ENCODE assay signal across 8 mouse cellular contexts in the genomic region with DNA sequence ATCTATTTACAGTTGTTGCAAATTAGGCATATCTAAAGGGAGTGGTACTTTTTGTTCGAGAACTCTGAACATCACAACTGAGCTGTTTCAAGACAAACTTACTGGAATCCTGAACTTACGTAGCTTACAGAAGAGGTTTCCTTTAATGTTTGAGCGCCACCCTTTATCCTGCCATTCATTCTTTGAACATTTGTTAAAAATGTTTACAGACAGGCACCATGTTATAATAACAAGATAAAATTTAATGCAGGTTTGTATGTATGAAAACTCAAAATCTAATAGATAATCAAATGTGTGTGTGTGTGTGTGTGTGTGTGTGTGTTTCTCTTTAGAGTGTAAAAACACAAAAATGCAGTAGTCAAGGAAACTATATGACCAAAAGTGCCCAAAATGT. TPM values are rescaled to one million over a fixed set of nuclear protein-coding genes. Genes with fewer than 3 reads are reported as not detected.
A peak's percentile ranks its signal among the peaks of the same experiment; 100 is the strongest.
DNase-seq lines count a peak whose midpoint lies in the region; ATAC-seq and TF ChIP-seq lines count a peak whose summit lies in the region.

No protein-coding gene starts in this region.

- peak overlapping the region; percentile 73; the same call in 1 of the 2 replicates for H3K27ac ChIP-seq in kidney, postnatal 0 days
- peak overlapping the region; percentile 91 for H3K27ac ChIP-seq in embryonic facial prominence, embryonic 10.5 days (replicated peaks)
- peak overlapping the region; percentile 34; the same call in 1 of the 2 replicates for H3K27ac ChIP-seq in intestine, embryonic 14.5 days (ENCODE audit: low read depth)

- TF ChIP-seq CTCF in kidney, postnatal 0 days (IDR thresholded peaks at IDR 0.05; ENCODE audit: low read depth): no peak

- no peaks in the 10 kb centered on the region for H3K36me3 ChIP-seq in kidney, postnatal 0 days (ENCODE audit: insufficient read depth, low read length)
- no peaks in the 10 kb centered on the region for H3K36me3 ChIP-seq in embryonic facial prominence, embryonic 10.5 days (replicated peaks)
- no peaks in the 10 kb centered on the region for H3K36me3 ChIP-seq in intestine, embryonic 14.5 days (ENCODE audit: control insufficient read depth, insufficient read depth, low read length)
- no peaks in the 10 kb centered on the region for H3K36me3 ChIP-seq in myocyte (ENCODE audit: control insufficient read depth, insufficient read depth)

- peak overlapping the region; percentile 43 for H3ac ChIP-seq in myocyte (ENCODE audit: control insufficient read depth, insufficient read length)

- no peaks in the 10 kb centered on the region for H3K9me3 ChIP-seq in kidney, postnatal 0 days (replicated peaks; ENCODE audit: low read length)
- H3K9me3 ChIP-seq in embryonic facial prominence, embryonic 10.5 days: no peaks in the 10 kb centered on the region
- no peaks in the 10 kb centered on the region for H3K9me3 ChIP-seq in intestine, embryonic 14.5 days (ENCODE audit: control insufficient read depth, low read length)

- no peaks in the 10 kb centered on the region for H3K27me3 ChIP-seq in kidney, postnatal 0 days (ENCODE audit: insufficient read depth, low read length)
- no peaks in the 10 kb centered on the region for H3K27me3 ChIP-seq in embryonic facial prominence, embryonic 10.5 days (replicated peaks; ENCODE audit: low read depth, poor library complexity, severe bottlenecking)
- no peaks in the 10 kb centered on the region for H3K27me3 ChIP-seq in intestine, embryonic 14.5 days (replicated peaks; ENCODE audit: control insufficient read depth, insufficient read depth, low read length)
- H3K27me3 ChIP-seq in myocyte (ENCODE audit: control insufficient read depth, insufficient read depth, insufficient read length): no peaks in the 10 kb centered on the region

- TF ChIP-seq POLR2A in myocyte (IDR thresholded peaks at IDR 0.05; ENCODE audit: insufficient read length, low read depth): no peak

- peaks cover 48% of the 10 kb centered on the region for H3K79me2 ChIP-seq in myocyte (ENCODE audit: control insufficient read depth, insufficient read depth)

- H3K9ac ChIP-seq in kidney, postnatal 0 days (ENCODE audit: low read depth, low read length): 0 out of 2 replicates have a peak overlapping the region, but pooled peaks have one; percentile 44
- H3K9ac ChIP-seq in intestine, embryonic 14.5 days (ENCODE audit: low read length): no peak overlapping the region

- ATAC-seq in kidney, postnatal 0 days (replicated peaks; ENCODE audit: low FRiP score, low read depth): no peak; the same call in 1 of the 2 replicates
- ATAC-seq in intestine, embryonic 14.5 days (replicated peaks; ENCODE audit: low FRiP score, low TSS enrichment, low read depth): no peak

- H3K4me3 ChIP-seq in kidney, postnatal 0 days (replicated peaks; ENCODE audit: low read depth, low read length): peak overlapping the region; percentile 79
- H3K4me3 ChIP-seq in embryonic facial prominence, embryonic 10.5 days: peak overlapping the region; percentile 86
- peak overlapping the region; percentile 86 for H3K4me3 ChIP-seq in intestine, embryonic 14.5 days (ENCODE audit: low read depth, low read length)
- peak overlapping the region; percentile 92 for H3K4me3 ChIP-seq in myocyte

- peak overlapping the region; percentile 64 for H3K4me2 ChIP-seq in kidney, postnatal 0 days (ENCODE audit: low read length)
- peak overlapping the region; percentile 57 for H3K4me2 ChIP-seq in intestine, embryonic 14.5 days (ENCODE audit: low read length)
- peak overlapping the region; percentile 78 for H3K4me2 ChIP-seq in myocyte (ENCODE audit: low read depth)

- DNase-seq in kidney, postnatal 0 days (ENCODE audit: low spot score): no peak
- DNase-seq in kidney, adult 9 months: no peak
- DNase-seq in embryonic facial prominence, embryonic 10.5 days (ENCODE audit: low spot score): no peak
- no peak for DNase-seq in intestine, embryonic 14.5 days (ENCODE audit: low spot score)
- no peak for DNase-seq in frontal cortex, adult 2 months (ENCODE audit: extremely low spot score in 1 of 2, low spot score in 1 of 2)
- DNase-seq in adrenal gland, postnatal 4 days (ENCODE audit: low spot score in 2 of 2): no peak
- DNase-seq in cerebellum, postnatal 25 days: no peak

- peaks cover 7% of the 10 kb centered on the region for H3K4me1 ChIP-seq in kidney, postnatal 0 days (replicated peaks; ENCODE audit: insufficient read depth, low read length)
- H3K4me1 ChIP-seq in embryonic facial prominence, embryonic 10.5 days: peaks cover 19% of the 10 kb centered on the region
- H3K4me1 ChIP-seq in intestine, embryonic 14.5 days (replicated peaks; ENCODE audit: control insufficient read depth, insufficient read depth, low read length): peaks cover 7% of the 10 kb centered on the region

- WGBS in kidney, postnatal 0 days: 31% methylated on average over 3 of the region's 3 CpGs
- WGBS in embryonic facial prominence, embryonic 10.5 days: 35% methylated on average over 3 of the region's 3 CpGs
- 27% methylated on average over 3 of the region's 3 CpGs for WGBS in intestine, embryonic 14.5 days

TF ChIP-seq in myocyte, 11 proteins besides CTCF, POLR2A, EP300 and RAD21:
- no peak for TF ChIP-seq MYOG (IDR thresholded peaks at IDR 0.05; ENCODE audit: control insufficient read depth in 1 of 3, insufficient read depth in 1 of 3, insufficient read length in 2 of 3, low read depth in 2 of 3)

RNA-seq across cellular contexts. Expression of gene Ipo8, which starts 0.5 kb away (rescaled TPM):
- 17.3 and 18.0 TPM in 2 replicates for polyA plus RNA-seq in kidney, postnatal 0 days (2015; fragmentation: Nextera tagmentation; extraction: Ambion mirVana)
- polyA plus RNA-seq in embryonic facial prominence, embryonic 10.5 days (2016; fragmentation: Nextera tagmentation; extraction: Ambion mirVana): 31.1 and 31.5 TPM in 2 replicates
- 23.2 and 24.5 TPM in 2 replicates for polyA plus RNA-seq in intestine, embryonic 14.5 days (2014; fragmentation: Nextera tagmentation; extraction: Ambion mirVana)
- 13.8 TPM for polyA plus RNA-seq in myocyte (2012; fragmentation: generic; extraction: Trizol)
- 26.2 and 28.3 TPM in 2 replicates for polyA plus RNA-seq in frontal cortex, adult 2 months (2012; rRNA removed)
- total RNA-seq in adrenal gland, postnatal 4 days (2021): 10 to 100 TPM; 34.3 to 39.5 TPM

Comparison
In these comparisons a context has a peak if more than half of its experiments do, and no peak if none do; other contexts are left out.
1. H3K27ac ChIP-seq: peak in every context shown above with its lines; median percentile 91 in embryonic facial prominence, embryonic 10.5 days; 73 in kidney, postnatal 0 days; 34 in intestine, embryonic 14.5 days.